Mouse (Mus musculus) CD4-positive naive resting alpha-beta T cell, adult 76 days (primary cell): ENCODE results near the gene Ccdc153. TPM values are rescaled to one million over a fixed set of nuclear protein-coding genes. Genes with fewer than 3 reads are reported as not detected.

ENCODE experiments used
- total RNA-seq: library from RNA; stranded (reverse); gene quantifications from one replicate; pipeline ENCODE4 v1.2.4, GENCODE M21; 2023

Gene Ccdc153
- total RNA-seq = not detected

DNA sequence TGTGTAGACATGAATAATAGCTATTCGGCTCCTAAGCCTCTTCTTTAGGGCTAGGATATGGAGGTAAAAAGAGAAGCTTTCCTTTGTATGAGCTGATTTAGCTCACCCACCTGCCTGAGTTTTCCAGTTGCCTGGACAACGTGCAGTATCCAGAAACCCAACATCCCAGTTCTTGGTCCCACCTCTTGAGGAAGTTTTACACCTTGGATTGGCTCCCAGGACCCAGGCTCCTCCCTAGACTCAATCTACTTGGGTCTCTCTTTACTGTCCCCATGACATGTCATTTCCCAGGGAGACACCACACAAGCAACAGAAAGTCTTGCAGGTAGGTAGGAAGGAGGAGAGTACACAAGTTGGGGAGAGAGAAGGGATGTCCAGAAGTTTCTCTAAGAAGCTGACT is at the start of gene Ccdc153:
Gene Ccdc153 (plus strand): TSS at position 278 of the 400 bp plus-strand sequence.

GRCm38 (mm10) chr9:44233802-44234478 is 6.5 kb upstream of the Ccdc153 start, which contains the start of gene Cbl:
TSS of gene Cbl (minus strand) at chr9:44234049.

DNA sequence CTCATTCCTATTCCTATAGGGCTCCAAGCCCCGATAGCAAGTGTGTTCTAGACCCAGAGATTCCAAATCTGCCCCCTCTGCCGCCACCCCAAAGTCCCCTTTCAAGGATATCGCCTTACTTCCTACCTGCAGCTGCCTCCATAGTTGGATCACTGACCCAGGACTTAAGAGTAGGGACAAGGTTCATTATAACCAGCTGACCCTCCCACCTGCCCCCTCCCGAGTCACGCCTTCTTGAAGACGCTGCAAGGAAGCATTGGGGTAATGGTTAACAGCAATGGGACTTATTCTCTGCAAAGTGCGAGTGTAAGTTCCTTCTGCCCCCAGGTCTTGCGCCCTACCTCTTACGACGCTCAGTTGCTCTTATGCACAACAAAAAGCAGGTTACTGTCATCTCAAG is 10.8 kb downstream of the Ccdc153 start, which contains the start of gene Pdzd3:
Gene Pdzd3 (minus strand): TSS at position 158 of the 400 bp plus-strand sequence.

DNA sequence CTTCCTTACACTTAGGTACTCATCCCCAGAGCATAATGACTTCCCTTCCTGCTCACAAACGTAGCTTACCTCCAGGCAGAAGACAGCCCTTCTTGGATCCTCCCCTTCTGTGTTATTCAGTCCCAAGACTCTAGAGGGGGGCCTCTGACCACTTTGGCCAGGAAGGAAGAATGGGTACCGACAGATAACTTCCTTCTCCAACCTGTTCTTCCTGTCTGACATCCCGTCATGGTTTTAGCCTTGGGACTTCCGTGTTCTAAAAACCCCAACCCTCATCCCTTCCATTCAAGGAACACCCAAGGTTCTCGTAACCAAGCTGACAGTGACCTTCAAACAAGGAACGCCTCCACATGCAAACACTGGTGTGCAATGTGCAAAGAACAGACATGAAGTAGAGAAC is 28.0 kb downstream of the Ccdc153 start, which contains the start of gene Nlrx1:
Gene Nlrx1 (minus strand): TSS at position 168 of the 400 bp plus-strand sequence.

DNA sequence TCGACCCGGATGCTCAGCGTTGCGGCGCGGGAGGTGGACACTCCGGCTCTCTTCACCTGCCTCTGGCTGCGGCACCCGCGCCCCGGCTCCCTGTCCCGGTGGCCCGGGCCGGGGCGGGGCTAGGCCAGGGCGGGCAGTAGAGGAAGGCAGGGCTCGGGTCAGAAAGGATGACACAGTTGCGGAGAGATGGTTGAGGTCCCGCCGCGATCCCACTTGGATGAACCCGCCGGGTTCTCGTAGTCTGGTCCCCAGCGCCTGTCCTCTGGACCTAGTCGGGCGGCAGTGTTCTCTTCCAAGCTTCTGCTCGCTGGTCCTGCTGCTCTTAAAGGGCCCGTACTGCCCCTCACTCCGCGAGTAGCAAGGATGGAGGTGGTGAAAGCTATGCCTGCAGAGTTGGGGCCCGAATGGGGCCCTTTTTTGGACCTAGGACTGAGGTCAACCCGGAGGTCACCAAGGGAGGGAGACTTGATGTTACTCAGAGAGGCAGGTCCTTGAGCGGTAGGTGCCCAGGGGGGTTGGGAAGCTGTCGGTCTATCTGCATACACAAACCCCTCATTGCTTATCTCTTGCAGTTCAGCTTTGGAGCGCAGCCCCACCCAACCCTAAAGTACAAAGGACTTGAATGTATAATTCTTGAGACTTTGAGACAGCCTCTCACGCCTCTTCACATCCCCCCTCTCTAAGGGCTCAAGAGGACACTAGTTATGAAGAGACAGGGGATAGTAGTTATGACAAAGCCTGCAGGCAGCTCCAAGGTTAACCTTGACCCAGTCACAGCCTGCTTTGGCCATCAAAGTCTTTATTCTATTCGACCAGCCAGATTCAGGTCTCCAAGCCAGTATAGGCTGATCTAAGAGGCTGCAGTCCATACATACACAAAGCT is 47.8 kb downstream of the Ccdc153 start, which contains the start of gene Abcg4:
Gene Abcg4 (minus strand): TSS at position 540 of the 883 bp plus-strand sequence.

Other genes with a start within 250 kb of the Ccdc153 start
- 595 TPM for gene Thy1, start 197.3 kb upstream of the Ccdc153 start, total RNA-seq
- 66.1 TPM for gene Usp2, start 173.7 kb upstream of the Ccdc153 start, total RNA-seq
- 1.3 TPM for gene Mfrp, start 138.9 kb upstream of the Ccdc153 start, total RNA-seq
- 6.4 TPM for gene C1qtnf5, start 133.4 kb upstream of the Ccdc153 start, total RNA-seq
- 0.23 TPM for gene Gm49380, start 127.2 kb upstream of the Ccdc153 start, total RNA-seq
- gene Rnf26, start 127.2 kb upstream of the Ccdc153 start, total RNA-seq = 23.1 TPM
- 2.8 TPM for gene Mcam, start 106.2 kb upstream of the Ccdc153 start, total RNA-seq
- gene Cbl, start 6.6 kb upstream of the Ccdc153 start, total RNA-seq = 153 TPM
- not detected for gene Pdzd3, start 10.8 kb downstream of the Ccdc153 start, total RNA-seq
- gene Nlrx1, start 27.9 kb downstream of the Ccdc153 start, total RNA-seq = 7.1 TPM
- gene Abcg4, start 47.9 kb downstream of the Ccdc153 start, total RNA-seq = 0.35 TPM
- 47.4 TPM for gene Hinfp, start 65.0 kb downstream of the Ccdc153 start, total RNA-seq
- gene C2cd2l, start 79.6 kb downstream of the Ccdc153 start, total RNA-seq = 23.0 TPM
- 5.8 TPM for gene Dpagt1, start 85.3 kb downstream of the Ccdc153 start, total RNA-seq
- 35.0 TPM for gene H2afx, start 94.0 kb downstream of the Ccdc153 start, total RNA-seq
- 18.1 TPM for gene Hmbs, start 103.6 kb downstream of the Ccdc153 start, total RNA-seq
- gene Vps11, start 121.0 kb downstream of the Ccdc153 start, total RNA-seq = 55.9 TPM
- 65.5 TPM for gene Hyou1, start 138.8 kb downstream of the Ccdc153 start, total RNA-seq
- 13.5 TPM for gene Slc37a4, start 156.2 kb downstream of the Ccdc153 start, total RNA-seq
- 2,729 TPM for gene Rps25, start 166.5 kb downstream of the Ccdc153 start, total RNA-seq
- gene Trappc4, start 166.9 kb downstream of the Ccdc153 start, total RNA-seq = 52.8 TPM
- 35.9 TPM for gene Ccdc84, start 177.9 kb downstream of the Ccdc153 start, total RNA-seq
- gene Foxr1, start 200.5 kb downstream of the Ccdc153 start, total RNA-seq = not detected
- not detected for gene Upk2, start 214.3 kb downstream of the Ccdc153 start, total RNA-seq
- 159 TPM for gene Bcl9l, start 242.1 kb downstream of the Ccdc153 start, total RNA-seq